Mouse (Mus musculus) heart, embryonic 15.5 days (tissue): ENCODE measurements around the gene Wap. TPM values are rescaled to one million over a fixed set of nuclear protein-coding genes. Genes with fewer than 3 reads are reported as not detected.

Source experiments
- ATAC-seq: fragments of 200-750 bp; cut with Nextera tagmentation; replicated peaks from 2 replicates; pipeline ENCODE4 v1.8.0; 2017; ENCODE audit warnings: low read depth, moderate TSS enrichment; ENCODE audit not compliant: insufficient number of reproducible peaks, insufficient read depth, low FRiP score
- H3K27ac ChIP-seq: fragments of 300-500 bp; sonication (generic); 2 replicates; pipeline ENCODE4 v1.5.1; 2015; ENCODE audit warnings: mild to moderate bottlenecking, inconsistent platforms
- H3K27me3 ChIP-seq: fragments of 300-500 bp; sonication (generic); 2 replicates; pipeline ENCODE4 v1.6.1; 2015; ENCODE audit warnings: inconsistent platforms
- H3K36me3 ChIP-seq: fragments of 300-500 bp; sonication (generic); 2 replicates; pipeline ENCODE4 v1.6.1; 2015; ENCODE audit warnings: mild to moderate bottlenecking, inconsistent platforms
- H3K4me1 ChIP-seq: fragments of 300-500 bp; sonication (generic); replicated peaks from 2 replicates; pipeline ENCODE4 v1.6.1; 2015; ENCODE audit warnings: inconsistent platforms
- H3K4me2 ChIP-seq: fragments of 300-500 bp; sonication (generic); 2 replicates; pipeline ENCODE4 v1.6.1; 2015; ENCODE audit warnings: inconsistent platforms, mild to moderate bottlenecking, moderate library complexity
- H3K4me3 ChIP-seq: fragments of 300-500 bp; sonication (generic); 2 replicates; pipeline ENCODE4 v1.5.1; 2015; ENCODE audit warnings: mild to moderate bottlenecking, inconsistent platforms
- H3K9ac ChIP-seq: fragments of 300-500 bp; sonication (generic); 2 replicates; pipeline ENCODE4 v1.6.1; 2015; ENCODE audit warnings: mild to moderate bottlenecking, inconsistent platforms
- H3K9me3 ChIP-seq: fragments of 300-500 bp; sonication (generic); replicated peaks from 2 replicates; pipeline ENCODE4 v1.6.1; 2016; ENCODE audit warnings: inconsistent platforms
- WGBS: fragments of 180-500 bp; shearing (Covaris S2); methylation state at CpG from one replicate; pipeline ENCODE4 v1.1.7; 2015; ENCODE audit warnings: mixed read lengths; 5-methylcytosine and 5-hydroxymethylcytosine counted together
- polyA plus RNA-seq: library from polyadenylated mRNA; unstranded; fragments of >200 nt; fragmentation: Nextera tagmentation; extraction: Ambion mirVana; gene quantifications from 2 replicates; pipeline ENCODE4 v1.2.1, GENCODE M21; 2015

Wap gene
- not detected in 2 replicates for polyA plus RNA-seq

DNA sequence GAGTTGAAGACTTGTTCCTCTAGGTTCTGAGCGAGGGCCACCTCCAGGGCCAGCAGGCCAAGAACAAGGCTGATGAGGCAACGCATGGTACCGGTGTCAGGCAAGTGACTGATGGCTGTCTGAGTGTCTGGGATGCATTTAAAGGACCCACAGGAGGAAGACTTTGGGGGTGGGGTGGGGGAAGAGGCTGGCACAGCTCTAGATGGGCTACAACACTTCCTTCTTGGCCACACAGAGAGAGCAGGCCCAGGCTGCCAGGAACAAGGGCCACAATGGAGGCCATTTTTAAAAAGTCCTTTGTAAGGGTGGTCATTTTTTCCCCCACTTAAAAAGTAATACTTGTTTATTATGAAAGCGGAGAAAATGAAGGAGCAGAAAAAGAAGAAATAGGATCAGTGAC is at the start of gene Wap:
Gene Wap (minus strand): TSS at position 101 of the 400 bp plus-strand sequence.
- no peaks in the 10 kb centered on the region for H3K9me3 ChIP-seq
- WGBS, result 88% methylated on average over 4 of the region's 4 CpGs
- H3K9ac ChIP-seq, result no peak within 1 kb of the TSS
- H3K4me2 ChIP-seq, result no peak within 1 kb of the TSS
- no peaks in the 10 kb centered on the region for H3K36me3 ChIP-seq
- ATAC-seq, result no peak
- no peak within 1 kb of the TSS for H3K4me3 ChIP-seq
- H3K27ac ChIP-seq, result no peak within 1 kb of the TSS
- H3K27me3 ChIP-seq, result no peaks in the 10 kb centered on the region
- no peaks in the 10 kb centered on the region for H3K4me1 ChIP-seq

DNA sequence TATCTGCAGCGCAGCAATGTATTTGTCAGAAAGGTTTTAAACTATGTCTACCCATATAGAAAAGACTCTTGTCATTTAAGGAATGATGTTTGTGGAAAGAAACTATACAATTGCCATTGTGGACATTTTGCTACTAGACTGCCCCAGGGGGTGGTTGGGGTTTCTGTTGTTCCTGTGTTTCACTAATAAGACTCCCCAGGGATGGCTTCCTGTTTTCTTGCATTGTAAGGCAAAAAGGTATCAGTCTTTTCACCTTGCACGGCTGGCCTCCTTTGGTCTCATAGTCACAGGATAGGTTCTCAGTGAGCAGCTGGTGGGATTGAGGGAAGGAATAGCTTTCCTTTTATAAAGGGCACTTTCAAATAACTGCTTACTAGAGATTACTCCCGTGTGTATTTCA is 46.3 kb upstream of the Wap start:
- Histone ChIP-seq H3K9me3 (no peaks in the 10 kb centered on the region), H3K36me3 (no peaks in the 10 kb centered on the region), H3K4me2 (no peak overlapping the region), H3K4me3 (no peak overlapping the region), H3K27me3 (no peaks in the 10 kb centered on the region), H3K4me1 (peaks cover 4% of the 10 kb centered on the region), H3K9ac (no peak overlapping the region), H3K27ac (no peak overlapping the region)
- 64% methylated on average over 3 of the region's 3 CpGs for WGBS
- no peak for ATAC-seq

DNA sequence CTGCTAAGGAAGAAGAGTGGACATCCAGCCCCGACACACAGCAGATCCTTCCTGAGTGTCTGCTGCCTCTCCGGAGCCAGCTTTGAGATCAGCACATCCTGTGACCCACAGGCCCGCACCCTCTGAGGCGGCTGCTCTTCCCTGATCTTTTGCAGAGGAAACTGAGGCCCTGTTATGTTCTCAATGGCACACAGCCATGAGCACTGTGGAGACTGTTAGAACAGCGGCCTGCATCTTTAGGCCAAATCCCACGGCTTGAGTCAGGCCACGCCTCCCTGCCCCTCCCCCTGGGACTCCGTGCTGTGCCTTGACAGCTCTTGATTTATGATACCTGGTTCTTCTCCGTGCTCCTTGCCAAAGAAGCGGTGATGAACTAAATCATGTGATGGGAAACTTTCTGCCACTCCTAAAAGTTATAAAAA is 42.0 kb upstream of the Wap start:
- H3K4me1 ChIP-seq, result peaks cover 4% of the 10 kb centered on the region
- ATAC-seq, result peak; percentile 45; the same call in 1 of the 2 replicates
- 0 out of 2 replicates have a peak overlapping the region, but pooled peaks have one; percentile 5 for H3K4me3 ChIP-seq
- H3K36me3 ChIP-seq, result no peaks in the 10 kb centered on the region
- peak overlapping the region; percentile 62 for H3K27ac ChIP-seq
- 19% methylated on average over 10 of the region's 10 CpGs for WGBS
- H3K9me3 ChIP-seq, result no peaks in the 10 kb centered on the region
- H3K9ac ChIP-seq, result no peak overlapping the region
- H3K27me3 ChIP-seq, result peaks cover 4% of the 10 kb centered on the region; the same call in 1 of the 2 replicates
- H3K4me2 ChIP-seq, result peak overlapping the region; percentile 48

DNA sequence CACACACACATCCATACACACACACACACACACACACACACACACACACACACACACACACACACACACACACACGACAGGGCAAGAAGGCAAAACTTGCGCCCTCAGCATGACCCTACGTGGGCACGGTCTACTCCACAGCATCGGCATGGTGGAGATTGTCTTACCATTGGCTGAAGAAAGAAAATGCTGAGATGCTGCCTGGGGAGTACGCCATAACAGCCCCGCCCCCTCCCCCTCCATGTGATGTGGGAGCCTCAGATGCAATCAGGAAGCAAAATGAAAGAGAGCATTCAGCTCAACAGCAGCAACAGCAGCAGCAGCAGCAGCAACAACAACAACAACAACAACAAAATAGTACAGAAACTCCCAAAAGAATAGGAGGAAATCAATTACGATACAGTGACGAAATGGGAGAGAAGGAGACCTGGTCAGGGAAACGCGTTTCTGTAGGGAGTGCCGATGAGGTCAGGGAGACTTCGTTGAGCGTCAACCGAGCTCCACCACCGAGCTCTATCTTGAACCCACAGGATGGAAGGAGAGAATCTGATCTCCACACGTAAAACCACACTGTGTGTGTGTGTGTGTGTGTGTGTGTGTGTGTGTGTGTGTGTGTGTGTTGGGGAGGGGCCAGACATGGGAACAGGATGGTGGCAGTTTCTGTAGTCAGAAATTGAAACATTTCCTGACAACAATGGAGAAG is 41.4 kb upstream of the Wap start:
- peak overlapping the region; percentile 62 for H3K27ac ChIP-seq
- H3K9ac ChIP-seq, result no peak overlapping the region
- peak overlapping the region; percentile 48 for H3K4me2 ChIP-seq
- no peaks in the 10 kb centered on the region for H3K9me3 ChIP-seq
- 55% methylated on average over 17 of the region's 17 CpGs for WGBS
- 0 out of 2 replicates have a peak, but pooled peaks have one; percentile 25 for ATAC-seq
- H3K27me3 ChIP-seq, result peaks cover 4% of the 10 kb centered on the region; the same call in 1 of the 2 replicates
- 0 out of 2 replicates have a peak overlapping the region, but pooled peaks have one; percentile 2 for H3K4me3 ChIP-seq
- no peaks in the 10 kb centered on the region for H3K36me3 ChIP-seq
- H3K4me1 ChIP-seq, result peaks cover 4% of the 10 kb centered on the region

DNA sequence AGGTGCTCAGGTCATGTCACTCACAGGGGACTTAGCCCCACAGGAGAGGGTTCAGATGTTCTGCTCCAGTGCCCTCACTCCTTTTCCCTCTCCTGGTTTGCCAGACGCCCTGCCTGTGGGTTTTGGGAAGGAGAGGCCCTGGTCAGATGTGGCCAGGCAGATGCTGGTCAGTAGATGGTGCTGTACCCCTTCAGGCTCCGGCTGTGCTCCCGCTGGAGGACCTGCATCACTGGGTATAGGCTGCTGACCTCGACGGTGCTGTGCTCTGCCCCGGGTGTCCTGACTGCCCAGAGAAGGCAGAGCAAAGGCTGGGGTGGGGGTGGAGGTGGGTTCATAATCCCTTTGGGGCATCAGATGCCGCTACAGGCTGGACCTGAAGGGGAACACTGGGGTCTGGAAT is 39.1 kb upstream of the Wap start:
- Histone ChIP-seq H3K9me3 (no peaks in the 10 kb centered on the region), H3K9ac (no peak overlapping the region), H3K4me3 (no peak overlapping the region), H3K4me1 (peaks cover 4% of the 10 kb centered on the region), H3K4me2 (no peak overlapping the region), H3K27me3 (peaks cover 4% of the 10 kb centered on the region; the same call in 1 of the 2 replicates), H3K27ac (no peak overlapping the region), H3K36me3 (no peaks in the 10 kb centered on the region)
- no peak for ATAC-seq
- 24% methylated on average over 7 of the region's 7 CpGs for WGBS

DNA sequence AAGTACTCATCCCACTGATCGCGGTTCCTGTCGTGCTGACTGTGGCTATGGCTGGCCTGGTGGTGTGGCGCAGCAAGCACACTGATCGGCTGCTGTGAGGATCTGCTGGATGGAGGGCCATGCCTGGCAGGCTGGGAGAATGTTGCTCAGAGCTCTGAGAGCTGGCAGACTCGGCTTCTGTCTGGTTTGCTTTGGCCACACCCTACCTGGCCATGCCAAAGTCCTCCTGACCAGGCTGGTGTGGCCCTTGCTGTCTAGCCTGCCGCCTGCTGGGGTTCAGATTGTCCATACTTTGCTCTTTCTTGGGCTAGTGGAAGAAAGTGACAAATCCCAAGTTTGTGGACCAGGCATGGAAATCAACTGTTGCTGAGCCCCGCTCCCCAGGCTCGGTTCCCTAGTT is 38.2 kb upstream of the Wap start:
- H3K4me1 ChIP-seq, result peaks cover 4% of the 10 kb centered on the region
- WGBS, result 86% methylated on average over 9 of the region's 9 CpGs
- H3K9me3 ChIP-seq, result no peaks in the 10 kb centered on the region
- ATAC-seq, result no peak
- no peak overlapping the region for H3K4me2 ChIP-seq
- no peak overlapping the region for H3K9ac ChIP-seq
- no peaks in the 10 kb centered on the region for H3K36me3 ChIP-seq
- H3K27ac ChIP-seq, result no peak overlapping the region
- H3K4me3 ChIP-seq, result no peak overlapping the region
- H3K27me3 ChIP-seq, result peaks cover 4% of the 10 kb centered on the region; the same call in 1 of the 2 replicates

DNA sequence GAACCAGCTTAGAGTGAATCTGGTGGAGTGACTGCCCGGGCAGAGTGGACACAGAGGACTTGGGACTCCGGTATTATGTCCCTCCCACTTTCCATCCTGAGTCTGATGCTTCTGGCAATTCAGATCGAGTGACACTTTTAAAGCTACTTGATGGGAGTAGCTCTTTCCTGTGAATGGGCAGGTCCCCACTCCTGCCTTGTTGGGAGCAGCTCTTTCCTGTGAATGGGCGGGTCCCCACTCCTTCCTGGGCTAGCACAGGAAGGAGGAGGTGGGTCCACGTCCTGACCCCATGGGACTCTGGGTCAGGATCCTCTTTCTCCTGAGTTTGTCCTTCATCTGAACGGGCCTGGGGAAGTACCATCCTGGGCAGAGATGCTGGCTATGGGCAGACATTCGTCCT is 37.0 kb upstream of the Wap start:
- Histone ChIP-seq H3K36me3 (no peaks in the 10 kb centered on the region), H3K4me2 (no peak overlapping the region), H3K4me1 (peaks cover 2% of the 10 kb centered on the region), H3K27ac (no peak overlapping the region), H3K9ac (no peak overlapping the region), H3K9me3 (no peaks in the 10 kb centered on the region), H3K27me3 (peaks cover 4% of the 10 kb centered on the region; the same call in 1 of the 2 replicates), H3K4me3 (no peak overlapping the region)
- 49% methylated on average over 7 of the region's 7 CpGs for WGBS
- ATAC-seq, result no peak

DNA sequence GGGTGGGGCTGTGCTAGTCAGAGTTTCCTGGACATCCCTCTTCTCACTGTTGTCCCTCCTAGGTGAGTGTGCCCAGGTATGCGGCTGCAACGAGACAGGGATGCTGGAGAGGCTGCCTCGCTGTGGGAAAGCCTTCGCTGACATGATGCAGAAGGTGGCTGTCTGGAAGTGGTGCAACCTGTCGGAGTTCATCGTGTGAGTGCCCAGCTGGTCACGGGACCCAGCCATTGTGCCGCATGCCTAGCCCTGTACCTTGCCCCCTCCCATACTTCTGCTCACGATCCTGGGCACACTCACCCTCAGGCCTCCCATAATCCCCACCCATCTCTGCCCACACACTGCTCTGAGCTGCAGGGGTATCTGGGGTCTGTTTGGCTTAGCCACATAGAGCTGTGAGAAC is 36.3 kb upstream of the Wap start:
- H3K27me3 ChIP-seq, result peaks cover 4% of the 10 kb centered on the region; the same call in 1 of the 2 replicates
- no peak overlapping the region for H3K27ac ChIP-seq
- no peak overlapping the region for H3K9ac ChIP-seq
- H3K9me3 ChIP-seq, result no peaks in the 10 kb centered on the region
- H3K4me2 ChIP-seq, result no peak overlapping the region
- WGBS, result 80% methylated on average over 9 of the region's 9 CpGs
- H3K4me1 ChIP-seq, result no peaks in the 10 kb centered on the region
- no peak for ATAC-seq
- no peaks in the 10 kb centered on the region for H3K36me3 ChIP-seq
- no peak overlapping the region for H3K4me3 ChIP-seq

DNA sequence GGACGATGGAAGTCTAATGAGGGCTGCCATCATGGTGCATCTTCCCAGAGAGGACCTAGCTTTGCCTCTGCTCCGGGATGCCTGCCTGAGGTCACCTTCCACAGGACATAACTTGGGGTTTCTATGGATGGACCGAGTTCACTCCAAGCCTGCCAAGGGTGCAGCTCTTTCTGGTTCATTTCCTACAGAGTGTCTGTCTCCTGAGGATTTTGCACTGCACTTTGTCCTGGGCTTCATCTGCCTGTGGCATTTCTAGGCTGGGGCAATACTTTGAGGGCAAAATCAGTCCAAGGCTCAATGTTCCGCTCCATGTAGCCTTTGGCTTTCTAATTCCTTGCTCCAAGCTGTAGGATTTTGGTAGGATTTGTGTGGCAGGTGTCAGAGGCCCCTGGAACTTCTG is 32.4 kb upstream of the Wap start:
- Histone ChIP-seq H3K36me3 (no peaks in the 10 kb centered on the region), H3K27ac (no peak overlapping the region), H3K4me3 (no peak overlapping the region), H3K27me3 (no peaks in the 10 kb centered on the region), H3K4me1 (no peaks in the 10 kb centered on the region), H3K9ac (no peak overlapping the region), H3K4me2 (no peak overlapping the region), H3K9me3 (no peaks in the 10 kb centered on the region)
- no peak for ATAC-seq
- WGBS, result 73% methylated on average over 4 of the region's 4 CpGs

DNA sequence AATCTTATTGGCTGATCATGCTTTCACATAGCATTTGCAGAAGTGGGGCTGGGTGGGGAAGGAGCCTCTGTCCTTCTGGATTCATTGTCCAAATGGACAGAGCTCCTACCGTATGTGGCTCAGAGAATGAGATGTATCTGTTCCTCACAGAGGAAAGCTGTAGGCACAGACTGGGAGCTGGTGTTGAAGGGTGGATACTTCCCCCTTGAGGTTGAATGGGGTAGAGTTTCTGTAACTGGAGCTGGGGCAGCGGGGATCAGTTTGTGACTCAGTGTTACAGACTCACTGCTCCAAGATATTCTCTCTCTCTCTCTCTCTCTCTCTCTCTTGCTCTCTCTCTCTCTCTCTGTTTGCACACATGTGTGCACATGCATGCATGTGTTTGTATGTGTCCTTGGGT is 31.6 kb upstream of the Wap start:
- Histone ChIP-seq H3K4me1 (no peaks in the 10 kb centered on the region), H3K27ac (no peak overlapping the region), H3K9me3 (no peaks in the 10 kb centered on the region), H3K4me2 (no peak overlapping the region), H3K9ac (no peak overlapping the region), H3K36me3 (no peaks in the 10 kb centered on the region), H3K4me3 (no peak overlapping the region), H3K27me3 (no peaks in the 10 kb centered on the region)
- 46% methylated on average over 2 of the region's 2 CpGs for WGBS
- ATAC-seq, result no peak

DNA sequence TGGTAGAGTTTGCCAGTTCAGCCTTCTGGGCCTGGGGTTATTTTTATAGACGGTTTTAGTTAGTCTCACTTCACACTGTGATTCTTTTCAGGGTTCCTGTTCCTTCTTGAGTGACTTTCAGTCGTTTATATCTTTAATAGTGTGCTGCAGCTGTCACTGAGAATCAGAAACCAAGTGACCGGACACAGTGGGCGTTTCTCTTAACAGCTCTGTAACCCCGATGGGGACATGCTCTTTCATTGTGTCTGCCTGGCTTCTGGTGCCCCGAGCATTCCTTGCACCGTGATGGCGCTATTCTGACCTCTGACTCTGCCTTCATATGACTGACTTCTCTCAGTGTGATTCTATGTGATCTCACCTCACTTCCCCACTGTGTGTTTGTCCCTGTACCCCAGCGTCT is 30.6 kb upstream of the Wap start:
- no peak for ATAC-seq
- Histone ChIP-seq H3K27ac (no peak overlapping the region), H3K9ac (no peak overlapping the region), H3K4me1 (no peaks in the 10 kb centered on the region), H3K4me3 (no peak overlapping the region), H3K36me3 (no peaks in the 10 kb centered on the region), H3K4me2 (no peak overlapping the region), H3K9me3 (no peaks in the 10 kb centered on the region), H3K27me3 (no peaks in the 10 kb centered on the region)
- WGBS, result 57% methylated on average over 9 of the region's 9 CpGs

DNA sequence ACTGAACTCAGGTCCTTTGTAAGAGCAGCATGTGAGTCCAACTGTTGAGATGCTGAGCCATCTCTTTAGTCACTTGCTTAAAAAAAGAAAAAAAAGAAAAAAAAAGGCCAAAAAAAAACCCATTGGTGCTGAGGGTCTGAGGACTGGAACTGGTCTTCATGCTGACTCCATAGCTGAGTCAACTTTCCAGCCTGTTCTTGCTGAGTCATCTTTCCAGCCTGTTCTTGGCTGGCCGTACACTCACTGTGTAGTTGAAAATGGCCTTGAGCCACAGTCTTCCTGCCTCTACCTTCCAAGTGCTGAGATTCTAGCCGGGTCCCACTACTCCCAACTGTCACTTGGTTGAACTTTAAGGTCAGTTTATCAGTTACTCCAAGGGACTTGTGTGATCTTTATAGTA is 28.2 kb upstream of the Wap start:
- Histone ChIP-seq H3K9me3 (no peaks in the 10 kb centered on the region), H3K4me2 (no peak overlapping the region), H3K36me3 (no peaks in the 10 kb centered on the region), H3K27ac (no peak overlapping the region), H3K4me3 (no peak overlapping the region), H3K27me3 (no peaks in the 10 kb centered on the region), H3K9ac (no peak overlapping the region), H3K4me1 (no peaks in the 10 kb centered on the region)
- ATAC-seq, result no peak
- 70% methylated on average over 2 of the region's 2 CpGs for WGBS
